Mouse (Mus musculus) intestine, embryonic 16.5 days (tissue): ENCODE results near the gene Tlx1. TPM values are rescaled to one million over a fixed set of nuclear protein-coding genes. Genes with fewer than 3 reads are reported as not detected.

Experiments
- ATAC-seq: fragments of 200-750 bp; cut with Nextera tagmentation; 2 replicates; pipeline ENCODE4 v1.8.0; 2017; ENCODE audit warnings: moderate TSS enrichment, moderate library complexity
- H3K27ac ChIP-seq: fragments of 300-500 bp; sonication (generic); 2 replicates; pipeline ENCODE4 v1.5.1; 2014; ENCODE audit warnings: mild to moderate bottlenecking, low read length
- H3K27me3 ChIP-seq: fragments of 300-500 bp; sonication (generic); replicated peaks from 2 replicates; pipeline ENCODE4 v1.6.1; 2014; ENCODE audit warnings: low read length, control low read depth, mixed read lengths; ENCODE audit not compliant: control insufficient read depth, insufficient read depth
- H3K36me3 ChIP-seq: fragments of 300-500 bp; sonication (generic); 2 replicates; pipeline ENCODE4 v1.6.1; 2014; ENCODE audit warnings: low read length, control low read depth; ENCODE audit not compliant: control insufficient read depth, insufficient read depth
- H3K4me1 ChIP-seq: fragments of 300-500 bp; sonication (generic); 2 replicates; pipeline ENCODE4 v1.6.1; 2014; ENCODE audit warnings: low read length, control low read depth, mixed read lengths; ENCODE audit not compliant: control insufficient read depth, insufficient read depth
- H3K4me2 ChIP-seq: fragments of 300-500 bp; sonication (generic); 2 replicates; pipeline ENCODE4 v1.6.1; 2014; ENCODE audit warnings: low read depth, low read length, control low read depth
- H3K4me3 ChIP-seq: fragments of 300-500 bp; sonication (generic); 2 replicates; pipeline ENCODE4 v1.5.1; 2014; ENCODE audit warnings: mild to moderate bottlenecking, low read length
- H3K9ac ChIP-seq: fragments of 300-500 bp; sonication (generic); 2 replicates; pipeline ENCODE4 v1.6.1; 2014; ENCODE audit warnings: low read depth, low read length
- H3K9me3 ChIP-seq: fragments of 300-500 bp; sonication (generic); 2 replicates; pipeline ENCODE4 v1.6.1; 2016; ENCODE audit warnings: low read length, control low read depth; ENCODE audit not compliant: control insufficient read depth
- WGBS: fragments of 180-500 bp; shearing (Covaris S2); extraction: QIAGEN DNeasy Blood & Tissue Kit; methylation state at CpG from one replicate; pipeline ENCODE4 v1.1.7; 2014; 5-methylcytosine and 5-hydroxymethylcytosine counted together
- polyA plus RNA-seq: library from polyadenylated mRNA; unstranded; fragments of >200 nt; fragmentation: Nextera tagmentation; extraction: Ambion mirVana; gene quantifications from 2 replicates; pipeline ENCODE4 v1.2.1, GENCODE M21; 2015

The Tlx1 gene
- 0.06 TPM in 1 of 2 replicates, not detected in the other for polyA plus RNA-seq

DNA sequence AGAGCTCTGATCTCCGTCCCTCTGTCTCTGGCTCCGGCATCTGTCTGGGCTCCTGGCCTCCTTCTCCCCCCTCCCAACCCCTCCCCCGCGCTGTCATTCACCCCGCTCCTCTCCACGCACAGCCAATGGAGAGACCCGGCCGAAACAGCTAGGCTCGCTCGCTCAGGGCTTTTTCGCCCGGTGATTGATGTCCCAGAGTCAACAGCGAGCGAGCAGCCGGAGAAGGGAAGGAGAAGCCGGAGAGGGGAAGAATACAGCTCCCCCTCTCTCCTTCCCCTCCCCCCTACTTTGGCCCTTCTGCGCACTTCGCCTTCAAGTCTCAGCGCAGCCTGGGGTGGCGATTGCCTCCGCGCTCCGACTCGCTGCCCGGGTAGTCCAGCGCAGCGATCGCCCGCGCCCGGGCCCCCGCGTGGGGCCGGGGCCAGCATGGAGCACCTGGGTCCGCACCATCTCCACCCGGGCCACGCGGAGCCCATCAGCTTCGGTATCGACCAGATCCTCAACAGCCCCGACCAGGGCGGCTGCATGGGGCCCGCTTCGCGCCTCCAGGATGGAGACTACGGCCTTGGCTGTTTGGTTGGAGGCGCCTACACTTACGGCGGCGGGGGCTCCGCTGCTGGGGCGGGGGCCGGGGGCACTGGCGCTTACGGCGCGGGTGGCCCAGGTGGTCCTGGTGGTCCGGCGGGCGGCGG is at the start of gene Tlx1:
TSS of gene Tlx1 (plus strand) at position 191 of the 692 bp plus-strand sequence.
- WGBS = under 1% methylated on average over 48 of the region's 61 CpGs
- H3K9ac ChIP-seq = no peak within 1 kb of the TSS
- no peak for ATAC-seq
- H3K4me3 ChIP-seq = peak within 1 kb of the TSS; percentile 29
- H3K9me3 ChIP-seq = peaks cover 3% of the 10 kb centered on the region; the same call in 1 of the 2 replicates
- no peak within 1 kb of the TSS for H3K27ac ChIP-seq
- H3K27me3 ChIP-seq = peaks cover 97% of the 10 kb centered on the region
- no peaks in the 10 kb centered on the region; the same call in 1 of the 2 replicates for H3K4me1 ChIP-seq
- H3K36me3 ChIP-seq = no peaks in the 10 kb centered on the region
- peak within 1 kb of the TSS; percentile 30 for H3K4me2 ChIP-seq

DNA sequence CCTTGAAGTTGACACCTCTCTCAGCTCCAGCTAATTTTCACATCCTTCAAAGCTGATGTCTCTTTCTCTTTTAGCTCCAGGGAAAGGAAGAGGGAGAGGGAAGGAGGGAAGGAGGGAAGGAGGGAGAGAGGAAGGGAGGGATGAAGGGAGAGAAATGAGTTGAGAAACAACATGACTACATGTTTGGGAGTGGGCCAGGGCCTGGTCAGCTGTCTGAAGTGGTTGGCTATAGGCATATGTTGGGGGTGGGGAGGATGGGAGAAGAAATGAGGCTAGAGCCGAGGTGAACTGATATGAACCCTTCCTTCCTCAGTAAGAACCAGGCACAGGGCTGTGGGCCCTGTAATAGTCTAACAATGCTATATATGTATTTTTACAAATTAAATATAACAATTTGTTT is 44.9 kb upstream of the Tlx1 start:
- no peak overlapping the region for H3K27ac ChIP-seq
- no peak for ATAC-seq
- no peaks in the 10 kb centered on the region for H3K9me3 ChIP-seq
- H3K4me3 ChIP-seq = no peak overlapping the region
- no peak overlapping the region for H3K4me2 ChIP-seq
- no peaks in the 10 kb centered on the region for H3K36me3 ChIP-seq
- no peaks in the 10 kb centered on the region for H3K4me1 ChIP-seq
- H3K9ac ChIP-seq = no peak overlapping the region
- H3K27me3 ChIP-seq = peaks cover 24% of the 10 kb centered on the region
- 33% methylated on average over 1 of the region's 1 CpGs for WGBS

DNA sequence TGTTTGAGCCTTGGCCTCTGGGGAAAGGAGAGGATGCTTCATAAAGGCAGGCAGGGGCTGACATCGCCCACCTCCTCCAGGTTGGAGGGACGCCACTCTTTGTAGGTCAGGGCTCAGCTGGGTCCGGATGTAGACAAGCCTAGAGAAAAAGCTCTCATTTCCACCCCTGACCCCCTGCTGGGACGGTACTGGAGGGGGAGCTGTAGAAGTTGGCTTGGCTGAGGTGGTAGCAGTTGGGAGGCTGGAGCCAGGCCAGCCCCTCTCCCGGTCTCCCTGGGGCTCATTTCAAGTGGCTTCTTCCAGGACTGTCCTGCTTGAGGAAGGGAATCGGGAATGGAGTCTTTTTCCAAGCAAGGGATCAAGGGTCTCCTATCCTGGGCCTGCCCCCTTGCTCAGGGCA is 43.8 kb upstream of the Tlx1 start:
- H3K9ac ChIP-seq = no peak overlapping the region
- no peaks in the 10 kb centered on the region for H3K9me3 ChIP-seq
- H3K4me2 ChIP-seq = no peak overlapping the region
- 48% methylated on average over 6 of the region's 6 CpGs for WGBS
- no peak overlapping the region for H3K4me3 ChIP-seq
- no peaks in the 10 kb centered on the region for H3K4me1 ChIP-seq
- ATAC-seq = no peak
- peaks cover 24% of the 10 kb centered on the region for H3K27me3 ChIP-seq
- no peak overlapping the region for H3K27ac ChIP-seq
- no peaks in the 10 kb centered on the region for H3K36me3 ChIP-seq

DNA sequence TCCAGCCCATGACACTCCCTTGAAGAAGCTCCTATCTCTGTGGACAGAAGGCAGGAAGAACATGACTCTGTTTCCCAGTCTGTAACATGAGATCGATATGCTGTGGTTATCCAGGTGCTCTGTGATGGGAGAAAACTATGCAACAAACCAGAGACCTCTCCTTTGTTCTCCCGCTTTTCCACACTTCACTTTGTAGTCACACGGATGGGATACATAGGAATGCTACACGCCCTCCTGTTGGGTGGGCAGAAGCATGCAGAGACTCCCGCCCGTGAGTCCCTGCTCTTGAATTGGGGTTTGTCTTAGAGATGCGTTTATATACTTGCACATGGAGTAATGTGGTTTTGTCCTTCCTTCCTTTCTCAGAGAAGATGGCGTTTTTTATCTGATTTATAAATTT is 39.8 kb upstream of the Tlx1 start:
- Histone ChIP-seq H3K4me1 (peaks cover 7% of the 10 kb centered on the region), H3K9me3 (no peaks in the 10 kb centered on the region), H3K36me3 (no peaks in the 10 kb centered on the region), H3K27me3 (0 out of 2 replicates have a peak, but pooled peaks cover under 1% of the 10 kb centered on the region), H3K9ac (no peak overlapping the region), H3K4me3 (no peak overlapping the region), H3K4me2 (no peak overlapping the region), H3K27ac (no peak overlapping the region)
- 62% methylated on average over 8 of the region's 8 CpGs for WGBS
- no peak for ATAC-seq

DNA sequence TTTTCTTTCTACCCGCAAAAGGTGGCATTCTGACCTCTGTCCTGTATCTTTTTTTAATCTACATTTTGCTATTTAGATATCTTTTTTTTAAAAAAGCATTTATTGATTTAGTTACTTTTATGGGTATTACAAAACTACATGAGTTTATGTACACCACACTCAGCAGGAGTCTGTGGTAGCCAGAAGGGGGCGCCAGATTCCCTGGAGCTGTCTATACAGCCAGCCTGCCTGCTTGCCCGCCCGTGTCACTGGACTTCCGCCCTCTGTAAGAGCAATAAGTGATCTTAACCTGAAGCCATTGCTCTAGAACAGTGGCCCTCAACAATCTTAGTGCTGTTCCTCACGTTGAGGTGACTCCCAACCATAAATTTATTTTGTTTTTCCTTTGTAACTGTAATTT is 38.0 kb upstream of the Tlx1 start:
- no peaks in the 10 kb centered on the region for H3K27me3 ChIP-seq
- H3K36me3 ChIP-seq = no peaks in the 10 kb centered on the region
- H3K9ac ChIP-seq = no peak overlapping the region
- no peak overlapping the region for H3K4me2 ChIP-seq
- no peak overlapping the region for H3K4me3 ChIP-seq
- 87% methylated on average over 6 of the region's 6 CpGs for WGBS
- H3K27ac ChIP-seq = no peak overlapping the region
- H3K9me3 ChIP-seq = no peaks in the 10 kb centered on the region
- peaks cover 7% of the 10 kb centered on the region for H3K4me1 ChIP-seq
- no peak for ATAC-seq

DNA sequence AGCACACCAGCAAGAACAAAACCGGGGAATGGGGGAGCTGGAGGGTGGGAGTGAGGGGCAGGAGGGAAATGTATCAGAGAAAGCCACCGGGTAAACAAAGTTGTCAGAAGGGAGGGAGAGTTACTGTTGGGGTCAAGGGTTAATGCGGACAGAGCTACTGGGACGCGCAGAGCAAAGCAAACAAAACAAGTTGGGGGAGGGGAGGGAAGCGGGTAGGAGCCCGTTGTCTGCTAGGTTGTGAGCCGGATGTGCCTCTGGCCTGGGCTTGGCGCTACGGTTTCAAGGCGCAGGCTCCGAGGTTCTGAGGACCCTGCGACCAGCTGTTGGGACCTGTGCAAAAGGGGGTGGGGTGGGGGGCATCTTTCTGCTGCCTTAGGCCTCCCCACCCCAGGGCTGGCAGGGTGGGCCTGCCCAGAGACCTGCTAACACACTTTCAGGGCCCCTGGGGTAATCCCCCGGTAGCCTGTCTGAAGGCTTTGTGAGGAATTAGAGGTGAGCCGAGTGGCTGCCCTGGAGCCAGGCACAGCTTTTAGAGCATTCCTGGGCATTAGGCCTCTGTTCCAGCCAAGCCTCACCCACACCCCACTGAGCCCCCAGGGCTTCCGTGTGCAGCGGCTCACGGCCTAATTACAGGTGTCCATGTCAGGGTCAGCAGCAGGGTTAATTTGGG is 36.6 kb upstream of the Tlx1 start:
- no peaks in the 10 kb centered on the region for H3K9me3 ChIP-seq

DNA sequence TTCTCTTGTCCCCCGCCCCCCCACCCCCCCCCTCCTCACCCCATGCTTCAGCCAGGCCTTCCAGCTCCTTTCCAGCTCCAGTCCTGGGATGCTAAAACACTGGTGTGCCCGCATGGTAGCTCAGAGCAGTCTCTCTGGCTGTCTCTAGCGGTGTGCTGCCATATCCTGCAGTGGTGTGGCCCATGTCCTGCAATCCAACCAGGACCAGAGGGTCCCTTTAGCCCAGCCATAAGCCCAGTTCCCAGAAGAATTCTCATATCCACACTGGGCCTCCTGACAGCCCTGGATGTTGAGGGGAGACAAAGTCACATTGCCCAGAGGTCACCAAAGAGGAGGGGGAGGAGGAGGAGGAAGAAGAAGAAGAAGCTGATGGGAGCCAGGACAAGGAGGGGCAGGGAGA is 35.7 kb upstream of the Tlx1 start:
- no peak overlapping the region for H3K4me2 ChIP-seq
- ATAC-seq = no peak
- no peak overlapping the region for H3K27ac ChIP-seq
- no peaks in the 10 kb centered on the region for H3K27me3 ChIP-seq
- no peak overlapping the region for H3K4me3 ChIP-seq
- no peak overlapping the region for H3K9ac ChIP-seq
- no peaks in the 10 kb centered on the region for H3K9me3 ChIP-seq
- no peaks in the 10 kb centered on the region for H3K36me3 ChIP-seq
- 35% methylated on average over 3 of the region's 3 CpGs for WGBS
- peaks cover 7% of the 10 kb centered on the region for H3K4me1 ChIP-seq

More for the DNA sequence above, 36.6 kb upstream of the Tlx1 start:
- peaks cover 7% of the 10 kb centered on the region for H3K4me1 ChIP-seq
- 8% methylated on average over 18 of the region's 18 CpGs for WGBS
- H3K4me3 ChIP-seq = no peak overlapping the region
- H3K27ac ChIP-seq = no peak overlapping the region
- ATAC-seq = no peak
- H3K36me3 ChIP-seq = no peaks in the 10 kb centered on the region
- H3K27me3 ChIP-seq = no peaks in the 10 kb centered on the region
- peak overlapping the region; percentile 10; the same call in 1 of the 2 replicates for H3K9ac ChIP-seq
- no peak overlapping the region for H3K4me2 ChIP-seq

DNA sequence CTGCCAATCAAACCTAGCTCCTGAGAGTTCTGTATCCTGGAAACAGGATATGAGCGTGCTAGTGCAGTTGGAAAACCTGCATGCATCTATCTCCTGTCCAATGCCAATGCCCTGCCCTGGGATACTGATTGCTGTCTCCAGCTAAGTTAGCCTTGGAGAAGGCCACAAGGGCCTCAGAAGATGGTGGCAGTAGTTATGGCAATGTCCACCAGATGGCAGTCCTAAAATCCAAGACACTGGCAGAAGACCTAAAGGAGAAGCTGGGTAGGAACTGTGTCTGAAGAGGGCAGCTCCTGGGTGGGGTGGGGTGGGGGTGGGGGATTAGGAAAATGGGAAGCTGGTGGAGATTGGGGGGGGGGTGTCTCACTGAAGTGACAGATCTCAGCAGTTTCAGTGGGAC is 33.7 kb upstream of the Tlx1 start:
- no peak overlapping the region for H3K4me3 ChIP-seq
- no peak overlapping the region for H3K9ac ChIP-seq
- H3K27me3 ChIP-seq = peaks cover 4% of the 10 kb centered on the region; the same call in 1 of the 2 replicates
- no peak for ATAC-seq
- no peaks in the 10 kb centered on the region for H3K36me3 ChIP-seq
- H3K27ac ChIP-seq = no peak overlapping the region
- H3K9me3 ChIP-seq = no peaks in the 10 kb centered on the region
- WGBS = 63% methylated on average over 1 of the region's 1 CpGs
- H3K4me2 ChIP-seq = no peak overlapping the region
- H3K4me1 ChIP-seq = peaks cover 7% of the 10 kb centered on the region

DNA sequence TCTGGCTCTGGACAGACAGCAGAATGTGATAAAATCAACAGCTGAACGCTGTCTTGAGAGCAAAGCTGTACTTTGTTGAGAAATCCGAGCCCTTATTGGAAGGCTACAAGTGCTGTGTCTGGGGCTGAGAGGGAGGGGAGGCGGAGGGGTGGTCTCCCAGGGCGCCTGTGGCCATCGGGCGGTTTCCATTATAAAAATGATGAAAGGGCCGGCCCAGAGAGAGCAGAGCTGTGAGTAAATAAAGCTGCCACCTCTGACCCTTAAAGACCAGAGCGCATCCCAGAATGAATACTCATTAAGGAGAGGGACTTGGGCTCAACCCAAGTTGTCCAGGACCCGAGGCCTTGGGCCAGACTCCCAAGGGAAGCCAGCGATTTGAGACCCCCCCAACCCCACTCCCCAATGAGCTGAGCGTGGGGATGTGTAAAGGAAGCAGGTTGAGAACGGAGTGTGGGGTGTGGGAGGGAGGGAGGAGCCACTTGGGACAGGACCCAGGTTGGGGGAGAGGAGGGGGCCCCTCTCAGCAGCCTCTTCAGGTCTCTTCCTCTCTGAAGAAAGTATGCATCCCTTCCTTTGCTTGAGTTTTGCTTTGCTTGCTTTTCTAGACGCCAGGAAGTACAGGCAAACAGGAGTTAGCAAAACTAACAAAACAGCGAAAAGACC is 18.4 kb upstream of the Tlx1 start:
- Histone ChIP-seq H3K36me3 (no peaks in the 10 kb centered on the region), H3K9ac (no peak overlapping the region), H3K27ac (no peak overlapping the region), H3K4me2 (no peak overlapping the region), H3K4me3 (no peak overlapping the region), H3K4me1 (peaks cover 8% of the 10 kb centered on the region; the same call in 1 of the 2 replicates), H3K9me3 (no peaks in the 10 kb centered on the region), H3K27me3 (peaks cover 23% of the 10 kb centered on the region; the same call in 1 of the 2 replicates)
- WGBS = 10% methylated on average over 14 of the region's 14 CpGs
- ATAC-seq = no peak
